Mouse (Mus musculus): ENCODE measurements around the gene 2810006K23Rik. TPM values are rescaled to one million over a fixed set of nuclear protein-coding genes. Genes with fewer than 3 reads are reported as not detected.
"Not testable (repeated sequence)": the region's sequence is repeated elsewhere in the genome, so short reads cannot be mapped to it uniquely, and the experiment has no call there.

2810006K23Rik gene
- polyA plus RNA-seq, 2 experiments = 9.7 to 11.8 TPM

GRCm38 (mm10) chr5:124330086-124330485, 2.2 kb downstream of the 2810006K23Rik start:
- Histone ChIP-seq H3K4me3 (replicated peaks; ENCODE audit: low read length) (no peak overlapping the region), H3K27ac (replicated peaks; ENCODE audit: low read depth, low read length) (no peak overlapping the region), H3K9ac (ENCODE audit: low read depth, low read length, severe bottlenecking) (no peak overlapping the region), H3K4me2 (replicated peaks; ENCODE audit: low read depth, low read length, severe bottlenecking) (no peak overlapping the region), H3K36me3 (ENCODE audit: control insufficient read depth, insufficient read depth, low read length) (no peaks in the 10 kb centered on the region), H3K4me1 (ENCODE audit: control insufficient read depth, insufficient read depth, low read length) (peaks cover 6% of the 10 kb centered on the region), H3K9me3 (ENCODE audit: control insufficient read depth, low read length) (no peaks in the 10 kb centered on the region), H3K27me3 (ENCODE audit: control insufficient read depth, insufficient read depth, low read length) (no peaks in the 10 kb centered on the region)
- DNase-seq (ENCODE audit: low spot score) (no peak), ATAC-seq (ENCODE audit: low FRiP score, low read depth) (no peak)
- WGBS = 87% methylated on average over 6 of the region's 6 CpGs
- TF ChIP-seq POLR2A (IDR thresholded peaks at IDR 0.05; ENCODE audit: borderline replicate concordance, extremely low read depth, insufficient read depth, insufficient read length) = no peak

- Histone ChIP-seq H3K36me3 (ENCODE audit: control insufficient read depth, insufficient read depth, low read length) (no peaks in the 10 kb centered on the region), H3K9ac (ENCODE audit: low read depth, low read length, severe bottlenecking) (0 out of 2 replicates have a peak overlapping the region, but pooled peaks have one; percentile 4), H3K27ac (replicated peaks; ENCODE audit: low read depth, low read length) (no peak overlapping the region), H3K9me3 (ENCODE audit: control insufficient read depth, low read length) (no peaks in the 10 kb centered on the region), H3K4me3 (replicated peaks; ENCODE audit: low read length) (no peak overlapping the region), H3K27me3 (ENCODE audit: control insufficient read depth, insufficient read depth, low read length) (no peaks in the 10 kb centered on the region), H3K4me2 (replicated peaks; ENCODE audit: low read depth, low read length, severe bottlenecking) (no peak overlapping the region), H3K4me1 (ENCODE audit: control insufficient read depth, insufficient read depth, low read length) (peaks cover 4% of the 10 kb centered on the region; the same call in 1 of the 2 replicates)
- peak; percentile 39 for DNase-seq (ENCODE audit: low spot score)
- ATAC-seq (ENCODE audit: low FRiP score, low read depth) = peak; percentile 62
- TF ChIP-seq POLR2A (IDR thresholded peaks at IDR 0.05; ENCODE audit: borderline replicate concordance, extremely low read depth, insufficient read depth, insufficient read length) = no peak
- 58% methylated on average over 6 of the region's 6 CpGs for WGBS
Observed at GRCm38 (mm10) chr5:124334392-124334791, 6.5 kb downstream of the 2810006K23Rik start.

- no peak for ATAC-seq (ENCODE audit: low FRiP score, low read depth)
- no peak for DNase-seq (ENCODE audit: low spot score)
- no peaks in the 10 kb centered on the region for H3K36me3 ChIP-seq (ENCODE audit: control insufficient read depth, insufficient read depth, low read length)
- no peak overlapping the region for H3K27ac ChIP-seq (replicated peaks; ENCODE audit: low read depth, low read length)
- TF ChIP-seq POLR2A (IDR thresholded peaks at IDR 0.05; ENCODE audit: borderline replicate concordance, extremely low read depth, insufficient read depth, insufficient read length) = no peak
- no peaks in the 10 kb centered on the region for H3K9me3 ChIP-seq (ENCODE audit: control insufficient read depth, low read length)
- H3K9ac ChIP-seq (ENCODE audit: low read depth, low read length, severe bottlenecking) = no peak overlapping the region
- no peak overlapping the region for H3K4me3 ChIP-seq (replicated peaks; ENCODE audit: low read length)
- WGBS = 88% methylated on average over 9 of the region's 9 CpGs
- H3K4me2 ChIP-seq (replicated peaks; ENCODE audit: low read depth, low read length, severe bottlenecking) = no peak overlapping the region
- H3K4me1 ChIP-seq (ENCODE audit: control insufficient read depth, insufficient read depth, low read length) = peaks cover 5% of the 10 kb centered on the region; the same call in 1 of the 2 replicates
- H3K27me3 ChIP-seq (ENCODE audit: control insufficient read depth, insufficient read depth, low read length) = no peaks in the 10 kb centered on the region
Observed at GRCm38 (mm10) chr5:124337103-124337502, 9.2 kb downstream of the 2810006K23Rik start.

GRCm38 (mm10) chr5:124337909-124338308, 10.0 kb downstream of the 2810006K23Rik start:
- ATAC-seq (ENCODE audit: low FRiP score, low read depth) (no peak), DNase-seq (ENCODE audit: low spot score) (no peak)
- no peaks in the 10 kb centered on the region for H3K9me3 ChIP-seq (ENCODE audit: control insufficient read depth, low read length)
- no peaks in the 10 kb centered on the region for H3K36me3 ChIP-seq (ENCODE audit: control insufficient read depth, insufficient read depth, low read length)
- TF ChIP-seq POLR2A (IDR thresholded peaks at IDR 0.05; ENCODE audit: borderline replicate concordance, extremely low read depth, insufficient read depth, insufficient read length) = no peak
- peak overlapping the region; percentile 4; the same call in 1 of the 2 replicates for H3K9ac ChIP-seq (ENCODE audit: low read depth, low read length, severe bottlenecking)
- no peaks in the 10 kb centered on the region for H3K27me3 ChIP-seq (ENCODE audit: control insufficient read depth, insufficient read depth, low read length)
- peaks cover 5% of the 10 kb centered on the region; the same call in 1 of the 2 replicates for H3K4me1 ChIP-seq (ENCODE audit: control insufficient read depth, insufficient read depth, low read length)
- no peak overlapping the region for H3K27ac ChIP-seq (replicated peaks; ENCODE audit: low read depth, low read length)
- no peak overlapping the region for H3K4me2 ChIP-seq (replicated peaks; ENCODE audit: low read depth, low read length, severe bottlenecking)
- WGBS = 27% methylated on average over 9 of the region's 9 CpGs
- no peak overlapping the region for H3K4me3 ChIP-seq (replicated peaks; ENCODE audit: low read length)

GRCm38 (mm10) chr5:124338791-124339190, 10.9 kb downstream of the 2810006K23Rik start:
- ATAC-seq (ENCODE audit: low FRiP score, low read depth) (no peak), DNase-seq (ENCODE audit: low spot score) (no peak)
- H3K4me1 ChIP-seq (ENCODE audit: control insufficient read depth, insufficient read depth, low read length) = peaks cover 5% of the 10 kb centered on the region; the same call in 1 of the 2 replicates
- no peak overlapping the region; the same call in 1 of the 2 replicates for H3K27ac ChIP-seq (replicated peaks; ENCODE audit: low read depth, low read length)
- no peak overlapping the region for H3K4me2 ChIP-seq (replicated peaks; ENCODE audit: low read depth, low read length, severe bottlenecking)
- no peaks in the 10 kb centered on the region for H3K27me3 ChIP-seq (ENCODE audit: control insufficient read depth, insufficient read depth, low read length)
- H3K36me3 ChIP-seq (ENCODE audit: control insufficient read depth, insufficient read depth, low read length) = no peaks in the 10 kb centered on the region
- no peak for TF ChIP-seq POLR2A (IDR thresholded peaks at IDR 0.05; ENCODE audit: borderline replicate concordance, extremely low read depth, insufficient read depth, insufficient read length)
- WGBS = 84% methylated on average over 8 of the region's 8 CpGs
- no peaks in the 10 kb centered on the region for H3K9me3 ChIP-seq (ENCODE audit: control insufficient read depth, low read length)
- no peak overlapping the region for H3K9ac ChIP-seq (ENCODE audit: low read depth, low read length, severe bottlenecking)
- no peak overlapping the region for H3K4me3 ChIP-seq (replicated peaks; ENCODE audit: low read length)

- H3K27me3 ChIP-seq (ENCODE audit: control insufficient read depth, insufficient read depth, low read length); H3K4me1 ChIP-seq (ENCODE audit: control insufficient read depth, insufficient read depth, low read length); H3K4me2 ChIP-seq (replicated peaks; ENCODE audit: low read depth, low read length, severe bottlenecking); H3K9ac ChIP-seq (ENCODE audit: low read depth, low read length, severe bottlenecking); DNase-seq (ENCODE audit: low spot score); H3K9me3 ChIP-seq (ENCODE audit: control insufficient read depth, low read length); H3K4me3 ChIP-seq (replicated peaks; ENCODE audit: low read length); ATAC-seq (ENCODE audit: low FRiP score, low read depth); H3K27ac ChIP-seq (replicated peaks; ENCODE audit: low read depth, low read length): not testable (repeated sequence)
- WGBS = 51% methylated on average over 6 of the region's 6 CpGs
- H3K36me3 ChIP-seq (ENCODE audit: control insufficient read depth, insufficient read depth, low read length) = peaks cover 23% of the 10 kb centered on the region
Observed at GRCm38 (mm10) chr5:124341753-124342339, 14.0 kb downstream of the 2810006K23Rik start.

All from limb, embryonic 14.5 days (tissue).